In genomic region chr1:189566491-189566890, GRCm38 (mm10) we compare ENCODE assay signal across 23 mouse cellular contexts.
DNase-seq lines count a peak whose midpoint lies in the region; ATAC-seq and TF ChIP-seq lines count a peak whose summit lies in the region.
"Had no signal": no experiment of that assay in that cellular context is flagged by ENCODE, and none has a peak within 500 bp of the region (broad histone marks: within the 10 kb centered on the region; RNA-seq: fewer than 3 reads in every experiment).

No protein-coding gene starts in this region.

- peak; percentile 61 for DNase-seq in midbrain, embryonic 11.5 days (ENCODE audit: low spot score, missing footprints)
- peak; percentile 16 to 38 for DNase-seq in lung, postnatal 4 days
- no peak for DNase-seq in cerebellum, postnatal 4 days (ENCODE audit: low spot score in 2 of 2)
- no peak for DNase-seq in right cerebral cortex, postnatal 4 days
- DNase-seq: adrenal gland, postnatal 10 days; cerebellum, adult 8-10 months; cerebellum, postnatal 36 days; forebrain, postnatal 0 days; gastrocnemius, postnatal 36 days; heart, adult 2 months; kidney, adult 18-20 months; layer of hippocampus, adult 9-11 months; right cerebral cortex, postnatal 14 days; thymus, postnatal 36 days had no signal

- no peak for TF ChIP-seq CTCF in embryonic fibroblast, embryonic 13.5 days (IDR thresholded peaks at IDR 0.05; ENCODE audit: borderline replicate concordance, insufficient read depth, low read length)

- no peak for TF ChIP-seq POLR2A in embryonic fibroblast, embryonic 13.5 days (IDR thresholded peaks at IDR 0.05; ENCODE audit: low read depth, low read length)

- no peaks in the 10 kb centered on the region for H3K36me3 ChIP-seq in midbrain, embryonic 11.5 days (ENCODE audit: control insufficient read depth, insufficient read depth, low read length)
- no peaks in the 10 kb centered on the region for H3K36me3 ChIP-seq in midbrain, embryonic 16.5 days (ENCODE audit: control insufficient read depth, insufficient read depth, low read length)
- H3K36me3 ChIP-seq in lung, embryonic 16.5 days (ENCODE audit: control insufficient read depth, insufficient read depth, low read length), result no peaks in the 10 kb centered on the region
- H3K36me3 ChIP-seq in forebrain, embryonic 12.5 days (replicated peaks), result no peaks in the 10 kb centered on the region
- H3K36me3 ChIP-seq: hindbrain, embryonic 13.5 days; limb, embryonic 10.5 days; midbrain, embryonic 15.5 days had no signal

- 53% methylated on average over 7 of the region's 7 CpGs for WGBS in midbrain, embryonic 11.5 days
- WGBS in midbrain, embryonic 16.5 days, result 53% methylated on average over 7 of the region's 7 CpGs
- WGBS in lung, embryonic 16.5 days, result 7% methylated on average over 7 of the region's 7 CpGs
- 48% methylated on average over 7 of the region's 7 CpGs for WGBS in forebrain, embryonic 12.5 days

- H3K9ac ChIP-seq in midbrain, embryonic 11.5 days (ENCODE audit: low read length), result no peak overlapping the region
- no peak overlapping the region for H3K9ac ChIP-seq in midbrain, embryonic 16.5 days (ENCODE audit: low read depth, low read length)
- H3K9ac ChIP-seq in lung, embryonic 16.5 days (ENCODE audit: low read length), result no peak overlapping the region
- no peak overlapping the region for H3K9ac ChIP-seq in forebrain, embryonic 12.5 days
- H3K9ac ChIP-seq: forebrain, postnatal 0 days; hindbrain, embryonic 13.5 days; midbrain, embryonic 15.5 days had no signal

- no peaks in the 10 kb centered on the region for H3K9me3 ChIP-seq in midbrain, embryonic 11.5 days (ENCODE audit: control insufficient read depth, low read length)
- H3K9me3 ChIP-seq in midbrain, embryonic 16.5 days (replicated peaks; ENCODE audit: control insufficient read depth, low read length, poor library complexity, severe bottlenecking), result no peaks in the 10 kb centered on the region
- H3K9me3 ChIP-seq in lung, embryonic 16.5 days (ENCODE audit: control insufficient read depth, low read length), result no peaks in the 10 kb centered on the region
- H3K9me3 ChIP-seq in forebrain, embryonic 12.5 days, result no peaks in the 10 kb centered on the region
- H3K9me3 ChIP-seq: hindbrain, embryonic 13.5 days; limb, embryonic 10.5 days; midbrain, embryonic 15.5 days had no signal

- no peak overlapping the region for H3K4me2 ChIP-seq in midbrain, embryonic 11.5 days
- H3K4me2 ChIP-seq in midbrain, embryonic 16.5 days (ENCODE audit: low read length), result no peak overlapping the region
- H3K4me2 ChIP-seq in lung, embryonic 16.5 days (ENCODE audit: low read depth, low read length), result no peak overlapping the region
- no peak overlapping the region for H3K4me2 ChIP-seq in forebrain, embryonic 12.5 days
- H3K4me2 ChIP-seq: hindbrain, embryonic 13.5 days; midbrain, embryonic 15.5 days had no signal

- no peak overlapping the region for H3K27ac ChIP-seq in midbrain, embryonic 11.5 days (ENCODE audit: low read depth, low read length)
- no peak overlapping the region for H3K27ac ChIP-seq in midbrain, embryonic 16.5 days (ENCODE audit: low read length)
- H3K27ac ChIP-seq in embryonic fibroblast, embryonic 13.5 days (ENCODE audit: insufficient read depth, low read length), result peak overlapping the region; percentile 93
- no peak overlapping the region for H3K27ac ChIP-seq in lung, embryonic 16.5 days (ENCODE audit: low read length)
- no peak overlapping the region for H3K27ac ChIP-seq in forebrain, embryonic 12.5 days
- H3K27ac ChIP-seq: heart, adult 2 months; hindbrain, embryonic 13.5 days; kidney, postnatal 0 days; limb, embryonic 10.5 days; midbrain, embryonic 15.5 days had no signal

- no peaks in the 10 kb centered on the region for H3K27me3 ChIP-seq in midbrain, embryonic 11.5 days (ENCODE audit: control insufficient read depth, insufficient read depth, low read length)
- H3K27me3 ChIP-seq in midbrain, embryonic 16.5 days (ENCODE audit: control insufficient read depth, insufficient read depth, low read depth, low read length), result no peaks in the 10 kb centered on the region
- no peaks in the 10 kb centered on the region for H3K27me3 ChIP-seq in lung, embryonic 16.5 days (ENCODE audit: control insufficient read depth, insufficient read depth, low read depth, low read length)
- no peaks in the 10 kb centered on the region for H3K27me3 ChIP-seq in forebrain, embryonic 12.5 days
- H3K27me3 ChIP-seq: hindbrain, embryonic 13.5 days; midbrain, embryonic 15.5 days had no signal

- no peaks in the 10 kb centered on the region for H3K4me1 ChIP-seq in midbrain, embryonic 11.5 days (ENCODE audit: control insufficient read depth, insufficient read depth, low read length)
- no peaks in the 10 kb centered on the region for H3K4me1 ChIP-seq in midbrain, embryonic 16.5 days (ENCODE audit: control insufficient read depth, insufficient read depth, low read length)
- H3K4me1 ChIP-seq in embryonic fibroblast, embryonic 13.5 days (ENCODE audit: control insufficient read depth, insufficient read depth, low read length), result 0 out of 2 replicates have a peak, but pooled peaks cover 2% of the 10 kb centered on the region
- H3K4me1 ChIP-seq in lung, embryonic 16.5 days (replicated peaks; ENCODE audit: control insufficient read depth, insufficient read depth, low read length), result no peaks in the 10 kb centered on the region; the same call in 1 of the 2 replicates
- H3K4me1 ChIP-seq in forebrain, embryonic 12.5 days, result no peaks in the 10 kb centered on the region
- H3K4me1 ChIP-seq: hindbrain, embryonic 13.5 days; limb, embryonic 10.5 days; midbrain, embryonic 15.5 days had no signal

- ATAC-seq in midbrain, embryonic 11.5 days (ENCODE audit: low FRiP score), result no peak
- no peak for ATAC-seq in midbrain, embryonic 16.5 days
- ATAC-seq in lung, embryonic 16.5 days (ENCODE audit: low read depth), result peak; percentile 87
- no peak for ATAC-seq in forebrain, embryonic 12.5 days (ENCODE audit: low FRiP score)
- ATAC-seq: forebrain, postnatal 0 days; midbrain, embryonic 15.5 days had no signal

- H3K4me3 ChIP-seq in midbrain, embryonic 11.5 days (ENCODE audit: low read depth, low read length), result no peak overlapping the region
- H3K4me3 ChIP-seq in midbrain, embryonic 16.5 days (ENCODE audit: low read depth, low read length), result no peak overlapping the region
- H3K4me3 ChIP-seq in embryonic fibroblast, embryonic 13.5 days (ENCODE audit: insufficient read depth, low read length), result no peak overlapping the region
- H3K4me3 ChIP-seq in lung, embryonic 16.5 days (ENCODE audit: low read length), result no peak overlapping the region
- no peak overlapping the region for H3K4me3 ChIP-seq in forebrain, embryonic 12.5 days (replicated peaks)
- H3K4me3 ChIP-seq: heart, adult 2 months; hindbrain, embryonic 13.5 days; limb, embryonic 10.5 days; midbrain, embryonic 15.5 days; myocyte had no signal

Comparison
In these comparisons a context has a peak if more than half of its experiments do, and no peak if none do; other contexts are left out.
1. DNase-seq: peak in midbrain, embryonic 11.5 days (single experiment) and lung, postnatal 4 days (2 of 2); none in cerebellum, postnatal 4 days (0 of 2) and right cerebral cortex, postnatal 4 days (single experiment).